Mouse (Mus musculus) liver, embryonic 16.5 days (tissue): ENCODE data around the gene Kdf1. TPM values are rescaled to one million over a fixed set of nuclear protein-coding genes. Genes with fewer than 3 reads are reported as not detected.
A peak's percentile ranks its signal among the peaks of the same experiment; 100 is the strongest.
"Not testable (repeated sequence)": the region's sequence is repeated elsewhere in the genome, so short reads cannot be mapped to it uniquely, and the experiment has no call there.

Experiments
- ATAC-seq: fragments of 200-750 bp; cut with Nextera tagmentation; 2 replicates; pipeline ENCODE4 v1.8.0; 2017; ENCODE audit warnings: low read depth, mild to moderate bottlenecking, moderate number of reproducible peaks, moderate library complexity
- H3K27ac ChIP-seq: fragments of 300-500 bp; sonication (generic); 2 replicates; pipeline ENCODE4 v1.5.1; 2014; ENCODE audit warnings: mild to moderate bottlenecking, low read length
- H3K27me3 ChIP-seq: fragments of 300-500 bp; sonication (generic); 2 replicates; pipeline ENCODE4 v1.6.1; 2014; ENCODE audit warnings: low read depth, low read length, mixed read lengths; ENCODE audit not compliant: control insufficient read depth, insufficient read depth
- H3K36me3 ChIP-seq: fragments of 300-500 bp; sonication (generic); 2 replicates; pipeline ENCODE4 v1.6.1; 2014; ENCODE audit warnings: mild to moderate bottlenecking; ENCODE audit not compliant: control insufficient read depth, insufficient read depth
- H3K4me1 ChIP-seq: fragments of 300-500 bp; sonication (generic); 2 replicates; pipeline ENCODE4 v1.6.1; 2014; ENCODE audit warnings: low read depth, low read length, mixed read lengths; ENCODE audit not compliant: control insufficient read depth
- H3K4me2 ChIP-seq: fragments of 300-500 bp; sonication (generic); 2 replicates; pipeline ENCODE4 v1.6.1; 2014; ENCODE audit warnings: low read depth, low read length, mixed read lengths
- H3K4me3 ChIP-seq: fragments of 300-500 bp; sonication (generic); 2 replicates; pipeline ENCODE4 v1.5.1; 2014; ENCODE audit warnings: low read depth, mild to moderate bottlenecking, low read length
- H3K9ac ChIP-seq: fragments of 300-500 bp; sonication (generic); 2 replicates; pipeline ENCODE4 v1.6.1; 2014; ENCODE audit warnings: low read depth, low read length
- H3K9me3 ChIP-seq: fragments of 300-500 bp; sonication (generic); replicated peaks from 2 replicates; pipeline ENCODE4 v1.6.1; 2016; ENCODE audit warnings: low read length; ENCODE audit not compliant: control insufficient read depth
- WGBS: fragments of 180-500 bp; shearing (Covaris S2); extraction: QIAGEN DNeasy Blood & Tissue Kit; methylation state at CpG from one replicate; pipeline ENCODE4 v1.1.7; 2014; ENCODE audit not compliant: insufficient replicate concordance; 5-methylcytosine and 5-hydroxymethylcytosine counted together
- polyA plus RNA-seq: library from polyadenylated mRNA; unstranded; fragments of >200 nt; fragmentation: Nextera tagmentation; extraction: Ambion mirVana; gene quantifications from 2 replicates; pipeline ENCODE4 v1.2.1, GENCODE M21; 2015

Kdf1 gene
- polyA plus RNA-seq, 1 experiment from 2014 or later, result 2.6 TPM

- WGBS, result 49% methylated on average over 9 of the region's 9 CpGs
- Histone ChIP-seq H3K36me3 (no peaks in the 10 kb centered on the region), H3K27ac (no peak overlapping the region), H3K27me3 (peaks cover 44% of the 10 kb centered on the region), H3K4me1 (no peaks in the 10 kb centered on the region), H3K4me2 (no peak overlapping the region), H3K4me3 (no peak overlapping the region), H3K9ac (no peak overlapping the region), H3K9me3 (no peaks in the 10 kb centered on the region)
- no peak for ATAC-seq
Observed at GRCm38 (mm10) chr4:133504755-133505485, 13.8 kb upstream of the Kdf1 start.

DNA sequence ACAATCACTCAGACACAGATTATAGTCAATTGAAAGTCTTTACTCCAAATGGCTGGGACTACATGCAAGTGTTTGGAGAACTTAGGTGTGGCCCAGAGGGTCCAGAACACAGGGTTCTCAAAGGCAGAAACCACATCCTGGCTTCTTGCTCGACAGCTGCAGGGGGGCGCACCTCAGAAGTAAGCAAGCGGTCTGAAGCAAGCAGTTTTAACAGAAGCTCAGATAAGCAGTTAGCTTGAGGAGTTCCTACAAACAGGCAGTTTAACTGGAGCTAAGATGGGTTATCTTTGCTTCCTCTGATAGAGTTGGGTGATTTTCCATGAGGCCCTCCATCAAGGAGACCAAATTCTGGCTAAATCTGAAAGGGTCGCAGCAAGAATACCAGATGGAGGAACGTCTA is 12.2 kb upstream of the Kdf1 start:
- no peak overlapping the region for H3K27ac ChIP-seq
- H3K4me3 ChIP-seq, result no peak overlapping the region
- no peak overlapping the region for H3K9ac ChIP-seq
- H3K27me3 ChIP-seq, result peaks cover 31% of the 10 kb centered on the region
- no peak for ATAC-seq
- no peak overlapping the region for H3K4me2 ChIP-seq
- no peaks in the 10 kb centered on the region for H3K9me3 ChIP-seq
- 26% methylated on average over 5 of the region's 5 CpGs for WGBS
- H3K36me3 ChIP-seq, result no peaks in the 10 kb centered on the region
- H3K4me1 ChIP-seq, result no peaks in the 10 kb centered on the region

DNA sequence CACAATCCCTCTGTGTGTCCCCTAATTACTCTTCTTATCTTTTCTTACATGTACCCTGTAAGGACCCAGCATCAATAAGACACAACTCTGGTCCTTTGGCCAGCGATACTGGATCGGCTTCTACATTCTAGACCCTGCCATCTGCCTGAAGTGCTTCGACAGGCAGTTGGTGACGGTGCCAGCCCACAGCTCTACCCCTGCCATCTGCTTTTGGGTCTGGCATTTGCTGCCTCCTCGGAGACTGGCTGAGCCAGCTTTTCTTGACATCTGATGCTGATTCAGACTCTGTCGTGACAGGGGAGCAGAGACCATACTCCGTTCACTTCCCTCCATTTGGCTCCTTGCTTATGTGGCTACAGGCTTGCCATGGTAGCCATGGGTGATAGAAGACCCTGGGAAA is 9.8 kb upstream of the Kdf1 start:
- peaks cover 13% of the 10 kb centered on the region for H3K27me3 ChIP-seq

GRCm38 (mm10) chr4:133511050-133511449 is 7.7 kb upstream of the Kdf1 start:
- Histone ChIP-seq H3K4me2 (no peak overlapping the region), H3K4me1 (no peaks in the 10 kb centered on the region), H3K36me3 (no peaks in the 10 kb centered on the region), H3K4me3 (no peak overlapping the region), H3K27ac (no peak overlapping the region), H3K9ac (no peak overlapping the region), H3K9me3 (no peaks in the 10 kb centered on the region), H3K27me3 (peaks cover 5% of the 10 kb centered on the region)
- no peak for ATAC-seq
- WGBS, result 52% methylated on average over 5 of the region's 5 CpGs

More for the DNA sequence above, 9.8 kb upstream of the Kdf1 start:
- no peak overlapping the region for H3K4me3 ChIP-seq
- no peak overlapping the region for H3K9ac ChIP-seq
- no peaks in the 10 kb centered on the region for H3K36me3 ChIP-seq
- no peaks in the 10 kb centered on the region for H3K4me1 ChIP-seq
- WGBS, result 65% methylated on average over 7 of the region's 7 CpGs
- no peak for ATAC-seq
- no peak overlapping the region for H3K4me2 ChIP-seq
- H3K27ac ChIP-seq, result no peak overlapping the region
- H3K9me3 ChIP-seq, result no peaks in the 10 kb centered on the region

- H3K4me2 ChIP-seq, H3K9ac ChIP-seq: not testable (repeated sequence)
Observed at GRCm38 (mm10) chr4:133512511-133512910, 6.3 kb upstream of the Kdf1 start.

DNA sequence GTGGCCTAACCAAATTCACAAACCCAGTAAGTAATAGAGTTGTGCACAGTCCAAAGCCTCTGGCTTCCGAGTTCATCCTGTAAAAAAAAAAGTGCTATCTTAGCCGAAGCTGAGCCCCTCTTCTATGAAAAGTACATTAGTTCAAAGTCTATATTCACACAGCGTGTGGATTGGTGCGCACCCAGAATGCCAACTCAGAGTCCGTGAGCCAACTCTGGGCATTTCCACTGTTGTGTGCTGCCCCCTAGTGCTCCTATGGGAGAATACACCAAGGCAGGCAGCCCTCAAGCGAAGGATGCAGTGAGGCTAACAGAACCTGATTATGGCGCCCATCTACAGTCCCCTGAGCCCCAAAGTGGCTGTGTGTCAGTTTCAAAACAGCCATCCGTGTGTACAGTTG is 5.8 kb upstream of the Kdf1 start:
- Histone ChIP-seq H3K4me1 (no peaks in the 10 kb centered on the region), H3K27ac (no peak overlapping the region), H3K36me3 (no peaks in the 10 kb centered on the region), H3K4me2 (no peak overlapping the region), H3K27me3 (peaks cover 6% of the 10 kb centered on the region), H3K4me3 (no peak overlapping the region), H3K9ac (no peak overlapping the region), H3K9me3 (no peaks in the 10 kb centered on the region)
- ATAC-seq, result peak; percentile 27; the same call in 1 of the 2 replicates
- 6% methylated on average over 8 of the region's 8 CpGs for WGBS

More at GRCm38 (mm10) chr4:133512511-133512910, 6.3 kb upstream of the Kdf1 start:
- not testable (repeated sequence) for H3K4me1 ChIP-seq, H3K27ac ChIP-seq, H3K9me3 ChIP-seq, H3K4me3 ChIP-seq, ATAC-seq, H3K36me3 ChIP-seq, H3K27me3 ChIP-seq
- WGBS, result 48% methylated on average over 4 of the region's 5 CpGs

DNA sequence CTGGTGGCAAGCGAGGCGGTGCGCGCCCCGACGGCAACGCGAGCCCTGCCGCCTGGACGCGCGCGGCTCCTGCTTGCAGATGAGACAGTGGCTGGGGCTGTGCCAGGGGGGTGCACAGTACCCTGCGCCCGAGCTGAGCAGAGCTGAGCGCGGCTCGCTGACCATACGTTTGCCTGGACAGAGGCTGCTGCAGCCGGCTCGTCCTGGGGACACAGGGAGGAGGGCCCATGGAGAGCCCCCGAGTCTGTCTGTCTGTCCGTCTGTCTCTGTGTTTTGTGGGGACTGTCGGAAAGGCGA is 554 bp downstream of the Kdf1 start:
- H3K9ac ChIP-seq, result 0 out of 2 replicates have a peak overlapping the region, but pooled peaks have one; percentile 5
- no peaks in the 10 kb centered on the region for H3K36me3 ChIP-seq
- no peak overlapping the region for H3K27ac ChIP-seq
- no peak for ATAC-seq
- no peaks in the 10 kb centered on the region; the same call in 1 of the 2 replicates for H3K4me1 ChIP-seq
- peak overlapping the region; percentile 56 for H3K4me3 ChIP-seq
- 10% methylated on average over 25 of the region's 25 CpGs for WGBS
- peaks cover 30% of the 10 kb centered on the region for H3K27me3 ChIP-seq
- no peaks in the 10 kb centered on the region for H3K9me3 ChIP-seq
- H3K4me2 ChIP-seq, result peak overlapping the region; percentile 54

- Histone ChIP-seq H3K9me3 (no peaks in the 10 kb centered on the region), H3K4me3 (no peak overlapping the region), H3K4me2 (no peak overlapping the region), H3K4me1 (no peaks in the 10 kb centered on the region; the same call in 1 of the 2 replicates), H3K9ac (no peak overlapping the region), H3K27ac (no peak overlapping the region), H3K27me3 (peaks cover 30% of the 10 kb centered on the region), H3K36me3 (no peaks in the 10 kb centered on the region)
- 37% methylated on average over 2 of the region's 2 CpGs for WGBS
- no peak for ATAC-seq
Observed at GRCm38 (mm10) chr4:133521502-133521901, 2.7 kb downstream of the Kdf1 start.

- no peak for ATAC-seq
- Histone ChIP-seq H3K9ac (no peak overlapping the region), H3K4me1 (no peaks in the 10 kb centered on the region), H3K36me3 (peaks cover 12% of the 10 kb centered on the region), H3K4me2 (no peak overlapping the region), H3K4me3 (no peak overlapping the region), H3K27me3 (no peaks in the 10 kb centered on the region), H3K27ac (no peak overlapping the region), H3K9me3 (no peaks in the 10 kb centered on the region)
- 59% methylated on average over 16 of the region's 16 CpGs for WGBS
Observed at GRCm38 (mm10) chr4:133527788-133528187, 9.0 kb downstream of the Kdf1 start.
